Mouse (Mus musculus) heart, adult 2 months (tissue): ENCODE data around the gene Ptpn4.

Experiments used
- CTCF ChIP-seq: fragments of 200-600 bp; IDR thresholded peaks from 2 replicates; pipeline ENCODE4 v1.8.1; 2022; ENCODE audit warnings: antibody characterized with exemption, mild to moderate bottlenecking, moderate library complexity
- EP300 ChIP-seq: fragments of 200-500 bp; IDR thresholded peaks from 2 replicates; pipeline ENCODE4 v1.6.1; 2011; ENCODE audit warnings: low read depth, low read length, control low read depth; ENCODE audit not compliant: insufficient read depth
- POLR2A ChIP-seq: fragments of 200-500 bp; IDR thresholded peaks from 2 replicates; pipeline ENCODE4 v1.6.1; 2011; ENCODE audit warnings: mild to moderate bottlenecking, low read depth, low read length, control low read depth; ENCODE audit not compliant: insufficient read depth

GRCm38 (mm10) chr1:119852980-119853379, 15.6 kb upstream of the Ptpn4 start:
- TF ChIP-seq CTCF (no peak), POLR2A (no peak), EP300 (no peak)
